ENCODE assay signal across 21 mouse cellular contexts in genomic region chr1:154774468-154774867, GRCm38 (mm10).
"Had no signal": no experiment of that assay in that cellular context is flagged by ENCODE, and none has a peak within 500 bp of the region (broad histone marks: within the 10 kb centered on the region; RNA-seq: fewer than 3 reads in every experiment).

No protein-coding gene starts in this region.

- ATAC-seq: forebrain, embryonic 13.5 days; forebrain, embryonic 14.5 days; forebrain, embryonic 15.5 days; forebrain, embryonic 16.5 days; forebrain, postnatal 0 days had no signal

- DNase-seq: cerebellum, adult 8-10 months; cerebellum, adult 9-10 months; cerebellum, adult 9-11 months; cerebellum, postnatal 10 days; cerebellum, postnatal 14 days; cerebellum, postnatal 25 days; cerebellum, postnatal 36 days; embryo, embryonic 11 days; forebrain, postnatal 0 days; gastrocnemius, adult 2 months; gastrocnemius, postnatal 10 days; gastrocnemius, postnatal 14 days; gastrocnemius, postnatal 25 days; gastrocnemius, postnatal 36 days; heart, adult 11 months; heart, adult 18-20 months; heart, adult 2 months had no signal
